Mouse (Mus musculus) heart, adult 2 months (tissue): Measurements from ENCODE around the gene Map2k6.

Experiments used
- CTCF ChIP-seq: fragments of 200-600 bp; IDR thresholded peaks from 2 replicates; pipeline ENCODE4 v1.8.1; 2022; ENCODE audit warnings: antibody characterized with exemption, mild to moderate bottlenecking, moderate library complexity
- EP300 ChIP-seq: fragments of 200-500 bp; IDR thresholded peaks from 2 replicates; pipeline ENCODE4 v1.6.1; 2011; ENCODE audit warnings: low read depth, low read length, control low read depth; ENCODE audit not compliant: insufficient read depth
- POLR2A ChIP-seq: fragments of 200-500 bp; IDR thresholded peaks from 2 replicates; pipeline ENCODE4 v1.6.1; 2011; ENCODE audit warnings: mild to moderate bottlenecking, low read depth, low read length, control low read depth; ENCODE audit not compliant: insufficient read depth

DNA sequence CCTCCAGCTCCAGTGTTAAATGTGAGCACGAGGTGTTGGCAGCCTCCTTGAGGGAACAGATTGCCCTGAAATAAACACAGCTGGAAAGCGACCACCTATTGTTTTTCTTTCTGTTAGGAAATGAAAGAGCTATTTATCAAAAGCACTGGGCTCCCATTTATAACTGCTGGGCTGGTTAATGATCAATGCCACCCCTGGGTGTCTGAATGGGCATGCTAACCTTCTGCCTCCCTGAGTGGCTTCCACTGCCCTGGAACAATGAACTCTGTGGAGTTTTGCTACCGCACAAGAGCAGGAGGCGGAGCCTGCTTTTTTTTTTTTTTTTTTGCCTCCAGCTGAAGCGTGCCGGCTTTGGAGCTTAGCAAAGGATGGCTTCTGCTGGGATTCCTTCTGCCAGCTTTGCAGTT lies 80.1 kb downstream of the Map2k6 start:
- no peak for TF ChIP-seq CTCF
- TF ChIP-seq EP300: no peak
- no peak for TF ChIP-seq POLR2A
